Mouse (Mus musculus) kidney, adult 2 months (tissue): Measurements from ENCODE around the gene Kdelc2. TPM values are rescaled to one million over a fixed set of nuclear protein-coding genes. Genes with fewer than 3 reads are reported as not detected.

Experiments
- DNase-seq: peaks from one replicate; pipeline ENCODE4 v3.0.0; 2021
- H3K27ac ChIP-seq: fragments of 200-500 bp; 2 replicates; pipeline ENCODE4 v1.5.1; 2012; ENCODE audit warnings: low read depth, low read length, control low read depth, inconsistent platforms; ENCODE audit not compliant: insufficient read depth
- H3K27me3 ChIP-seq: fragments of 200-500 bp; replicated peaks from 2 replicates; pipeline ENCODE4 v1.6.1; 2012; ENCODE audit warnings: mild to moderate bottlenecking, moderate library complexity, low read length, inconsistent platforms; ENCODE audit not compliant: control insufficient read depth, insufficient read depth
- H3K36me3 ChIP-seq: fragments of 200-500 bp; 2 replicates; pipeline ENCODE4 v1.6.1; 2012; ENCODE audit warnings: mild to moderate bottlenecking, moderate library complexity, low read length, inconsistent platforms; ENCODE audit not compliant: control insufficient read depth, insufficient read depth
- H3K4me1 ChIP-seq: fragments of 200-500 bp; 2 replicates; pipeline ENCODE4 v1.6.1; 2011; ENCODE audit warnings: low read length; ENCODE audit not compliant: control insufficient read depth, insufficient read depth
- H3K4me3 ChIP-seq: fragments of 200-500 bp; 2 replicates; pipeline ENCODE4 v1.5.1; 2011; ENCODE audit warnings: mild to moderate bottlenecking, low read depth, low read length, control low read depth; ENCODE audit not compliant: insufficient read depth
- CTCF ChIP-seq: fragments of 200-500 bp; conservative IDR thresholded peaks from 2 replicates; pipeline ENCODE4 v1.5.1; 2011; ENCODE audit warnings: low read depth, mild to moderate bottlenecking, control low read depth, low read length, moderate library complexity, mixed read lengths; ENCODE audit not compliant: insufficient read depth, insufficient read length
- POLR2A ChIP-seq: fragments of 200-500 bp; IDR thresholded peaks from one replicate; pipeline ENCODE4 v1.6.1; 2011; ENCODE audit warnings: low read depth, low read length, control low read depth
- WGBS: fragments of 180-500 bp; shearing (Covaris S2); methylation state at CpG from one replicate; pipeline ENCODE4 v1.1.7; 2018; 5-methylcytosine and 5-hydroxymethylcytosine counted together
- polyA plus RNA-seq: library from polyadenylated mRNA; depleted of rRNA; stranded (reverse); fragments of >200 nt; gene quantifications from 2 replicates; pipeline ENCODE4 v1.2.3, GENCODE M21; 2012

The Kdelc2 gene
- polyA plus RNA-seq, 1 experiment = 4.3 TPM

GRCm38 (mm10) chr9:53344646-53345432, 39.0 kb upstream of the Kdelc2 start:
- no peak for TF ChIP-seq POLR2A
- TF ChIP-seq CTCF = no peak
- WGBS = 84% methylated on average over 9 of the region's 9 CpGs
- H3K27me3 ChIP-seq = peaks cover 4% of the 10 kb centered on the region
- no peak overlapping the region for H3K27ac ChIP-seq
- DNase-seq = no peak
- no peak overlapping the region for H3K4me3 ChIP-seq
- no peaks in the 10 kb centered on the region for H3K36me3 ChIP-seq
- peaks cover 9% of the 10 kb centered on the region; the same call in 1 of the 2 replicates for H3K4me1 ChIP-seq

DNA sequence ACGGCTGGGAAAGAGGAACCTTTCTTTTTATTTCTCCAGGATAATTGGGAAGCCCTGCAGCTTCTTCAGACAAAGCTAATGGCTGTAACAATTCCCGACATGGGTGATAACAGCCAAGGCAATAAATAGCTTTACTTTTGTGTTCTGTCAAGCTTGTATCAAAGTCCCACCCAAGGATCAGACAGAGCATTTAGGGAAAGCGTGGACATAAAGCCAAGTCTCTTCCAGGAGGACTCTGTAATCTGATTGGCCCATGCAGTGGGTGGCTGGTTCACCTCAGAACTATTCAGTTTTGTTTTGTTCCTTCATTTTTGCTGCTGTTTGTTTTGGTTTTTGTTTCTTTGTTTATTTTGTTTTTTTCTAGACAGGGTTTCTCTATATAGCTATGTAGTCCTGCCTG, 38.1 kb upstream of the Kdelc2 start:
- TF ChIP-seq POLR2A (no peak), CTCF (no peak)
- H3K36me3 ChIP-seq = no peaks in the 10 kb centered on the region
- no peak overlapping the region for H3K27ac ChIP-seq
- WGBS = 63% methylated on average over 3 of the region's 3 CpGs
- peaks cover 2% of the 10 kb centered on the region; the same call in 1 of the 2 replicates for H3K27me3 ChIP-seq
- no peak overlapping the region for H3K4me3 ChIP-seq
- peaks cover 9% of the 10 kb centered on the region; the same call in 1 of the 2 replicates for H3K4me1 ChIP-seq
- no peak for DNase-seq

DNA sequence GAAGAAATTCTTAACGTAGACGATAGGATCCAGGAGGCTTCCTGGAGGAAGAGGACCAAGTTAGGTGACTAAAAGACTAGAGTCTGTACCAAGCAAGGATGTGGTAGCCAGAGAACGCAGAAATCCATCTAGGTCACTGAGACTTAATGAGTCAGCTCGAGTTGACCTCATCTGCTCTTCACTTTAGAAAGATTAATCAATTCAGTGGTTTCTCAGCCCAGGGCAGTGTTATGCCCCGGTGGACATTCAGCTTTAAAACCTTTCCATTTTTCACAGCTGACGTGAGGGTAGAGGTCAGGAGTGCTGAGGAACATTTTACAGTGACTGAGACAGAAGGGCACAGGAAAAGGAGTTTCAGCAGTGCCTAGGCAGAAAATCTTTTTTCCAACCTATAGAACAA, 37.4 kb upstream of the Kdelc2 start:
- peak; percentile 68 for DNase-seq
- Histone ChIP-seq H3K4me1 (peaks cover 9% of the 10 kb centered on the region; the same call in 1 of the 2 replicates), H3K27ac (peak overlapping the region; percentile 31; the same call in 1 of the 2 replicates), H3K36me3 (no peaks in the 10 kb centered on the region), H3K27me3 (peaks cover 2% of the 10 kb centered on the region; the same call in 1 of the 2 replicates), H3K4me3 (no peak overlapping the region)
- TF ChIP-seq POLR2A (no peak), CTCF (no peak)
- WGBS = 40% methylated on average over 6 of the region's 6 CpGs

DNA sequence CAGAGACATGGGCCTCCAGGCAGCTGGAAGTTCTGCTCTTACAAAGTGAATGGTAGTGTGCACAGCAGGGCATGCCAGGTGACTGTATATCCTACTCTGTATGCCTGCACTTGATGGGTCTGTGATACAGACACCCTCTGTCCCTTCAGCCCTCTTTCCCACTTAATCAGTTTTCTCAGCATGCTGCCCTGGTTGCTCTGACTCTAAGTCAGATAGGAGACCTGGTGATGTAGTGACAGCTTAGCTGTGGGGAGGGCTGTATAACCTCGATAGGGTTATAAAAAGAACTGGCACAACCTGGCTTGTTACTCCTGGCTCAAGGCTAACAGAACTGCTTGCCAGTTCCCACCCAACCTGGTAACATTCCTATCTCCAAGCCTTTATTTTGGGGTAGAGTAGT, 34.6 kb upstream of the Kdelc2 start:
- 67% methylated on average over 1 of the region's 1 CpGs for WGBS
- Histone ChIP-seq H3K27ac (no peak overlapping the region), H3K27me3 (no peaks in the 10 kb centered on the region), H3K4me3 (no peak overlapping the region), H3K36me3 (no peaks in the 10 kb centered on the region), H3K4me1 (peaks cover 9% of the 10 kb centered on the region; the same call in 1 of the 2 replicates)
- TF ChIP-seq POLR2A (no peak), CTCF (no peak)
- DNase-seq = no peak

GRCm38 (mm10) chr9:53350331-53350730, 33.5 kb upstream of the Kdelc2 start:
- DNase-seq = no peak
- Histone ChIP-seq H3K36me3 (no peaks in the 10 kb centered on the region), H3K27ac (no peak overlapping the region), H3K4me3 (no peak overlapping the region), H3K4me1 (peaks cover 7% of the 10 kb centered on the region; the same call in 1 of the 2 replicates), H3K27me3 (no peaks in the 10 kb centered on the region)
- WGBS = 80% methylated on average over 2 of the region's 2 CpGs
- TF ChIP-seq POLR2A (no peak), CTCF (no peak)

DNA sequence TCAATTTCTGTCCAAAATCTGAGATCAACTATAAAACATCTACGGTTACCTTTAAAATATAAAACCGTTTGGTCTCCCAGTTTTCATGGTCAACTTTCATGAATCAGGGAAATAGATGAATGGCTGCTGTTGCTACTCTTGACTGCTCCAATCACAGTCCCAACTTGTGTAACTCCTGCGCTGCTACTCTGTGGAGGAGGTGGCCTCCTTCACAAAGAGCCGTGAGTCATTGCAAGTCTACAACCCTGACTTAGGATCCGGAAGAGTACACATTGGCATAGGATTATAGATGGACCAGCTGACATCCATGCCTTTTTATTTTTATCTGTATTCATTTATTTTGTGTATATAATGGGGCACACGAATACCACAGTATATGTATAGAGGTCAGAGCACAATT, 31.9 kb upstream of the Kdelc2 start:
- no peaks in the 10 kb centered on the region for H3K27me3 ChIP-seq
- DNase-seq = no peak
- no peaks in the 10 kb centered on the region for H3K36me3 ChIP-seq
- TF ChIP-seq POLR2A (no peak), CTCF (no peak)
- H3K27ac ChIP-seq = no peak overlapping the region
- H3K4me1 ChIP-seq = peaks cover 3% of the 10 kb centered on the region; the same call in 1 of the 2 replicates
- 84% methylated on average over 6 of the region's 6 CpGs for WGBS
- no peak overlapping the region for H3K4me3 ChIP-seq

DNA sequence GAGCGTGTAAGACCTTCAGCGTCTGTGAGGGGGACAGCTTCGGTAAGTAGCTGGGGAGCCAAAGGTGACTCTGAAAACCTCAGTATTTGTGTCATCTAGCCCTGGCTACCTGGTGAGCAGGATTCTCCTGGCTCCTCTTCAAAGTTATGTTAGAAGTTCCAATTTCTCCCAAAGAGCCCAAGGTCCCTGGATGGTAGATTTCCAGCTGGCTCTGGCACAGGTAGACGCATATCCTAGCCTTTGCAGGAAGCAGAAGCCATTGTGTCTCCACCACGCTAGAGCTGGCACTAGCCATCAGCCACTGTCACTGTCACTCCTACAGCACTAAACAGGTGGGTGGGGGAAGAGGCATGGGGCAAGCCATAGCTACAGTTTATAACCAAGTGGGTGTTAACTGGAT, 30.7 kb upstream of the Kdelc2 start:
- peaks cover 3% of the 10 kb centered on the region; the same call in 1 of the 2 replicates for H3K4me1 ChIP-seq
- 87% methylated on average over 5 of the region's 5 CpGs for WGBS
- no peak overlapping the region for H3K4me3 ChIP-seq
- TF ChIP-seq POLR2A (no peak), CTCF (no peak)
- H3K27ac ChIP-seq = no peak overlapping the region
- H3K36me3 ChIP-seq = no peaks in the 10 kb centered on the region
- DNase-seq = no peak
- H3K27me3 ChIP-seq = no peaks in the 10 kb centered on the region
